In genomic region chr12:66157630-66158292, GRCm38 (mm10) we compare ENCODE assay signal across 16 mouse cellular contexts.
DNase-seq lines count a peak whose midpoint lies in the region; ATAC-seq and TF ChIP-seq lines count a peak whose summit lies in the region.
"Had no signal": no experiment of that assay in that cellular context is flagged by ENCODE, and none has a peak within 500 bp of the region (broad histone marks: within the 10 kb centered on the region; RNA-seq: fewer than 3 reads in every experiment).

No protein-coding gene starts in this region.

- no peak for TF ChIP-seq CTCF in left cerebral cortex, adult 2 months (IDR thresholded peaks at IDR 0.05)
- no peak for TF ChIP-seq CTCF in brain, embryonic 14.5 days (IDR thresholded peaks at IDR 0.05; ENCODE audit: borderline replicate concordance, extremely low read depth, insufficient read depth, insufficient read length)

- no peak overlapping the region for H3K9ac ChIP-seq in embryonic facial prominence, embryonic 13.5 days
- H3K9ac ChIP-seq: embryonic facial prominence, embryonic 15.5 days; heart, embryonic 13.5 days; lung, embryonic 14.5 days had no signal

- peak; percentile 67; the same call in 1 of the 2 replicates for ATAC-seq in embryonic facial prominence, embryonic 13.5 days (ENCODE audit: insufficient number of reproducible peaks, insufficient read depth, low FRiP score, low TSS enrichment, low read depth)

- H3K4me2 ChIP-seq in embryonic facial prominence, embryonic 13.5 days, result no peak overlapping the region
- H3K4me2 ChIP-seq: embryonic facial prominence, embryonic 15.5 days; heart, embryonic 13.5 days; liver, embryonic 11.5 days; lung, embryonic 14.5 days had no signal

- intact Hi-C loops in left cerebral cortex, adult 2 months (cut with DNase I), result loop anchor here (10.0 kb wide), 1 partner anchor 963 kb away; no protein-coding TSS in a partner anchor
- intact Hi-C loops in left cerebral cortex, postnatal 14 days (cut with DNase I), result loop anchor here (10.0 kb wide), 1 partner anchor 1067 kb away; the partner anchor contains the start of gene Mdga2

- H3K4me1 ChIP-seq in embryonic facial prominence, embryonic 13.5 days, result 0 out of 2 replicates have a peak, but pooled peaks cover 2% of the 10 kb centered on the region
- H3K4me1 ChIP-seq: embryonic facial prominence, embryonic 15.5 days; heart, embryonic 13.5 days had no signal

- H3K36me3 ChIP-seq in embryonic facial prominence, embryonic 13.5 days, result no peaks in the 10 kb centered on the region
- H3K36me3 ChIP-seq: embryonic facial prominence, embryonic 15.5 days; heart, embryonic 13.5 days had no signal

- no peaks in the 10 kb centered on the region for H3K27me3 ChIP-seq in embryonic facial prominence, embryonic 13.5 days
- H3K27me3 ChIP-seq: embryonic facial prominence, embryonic 15.5 days; heart, embryonic 13.5 days had no signal

- no peak for TF ChIP-seq POLR2A in brain, embryonic 14.5 days (IDR thresholded peaks at IDR 0.05; ENCODE audit: borderline replicate concordance, extremely low read depth, insufficient read depth, insufficient read length, poor library complexity, severe bottlenecking)

- no peaks in the 10 kb centered on the region for H3K9me3 ChIP-seq in embryonic facial prominence, embryonic 13.5 days
- H3K9me3 ChIP-seq: embryonic facial prominence, embryonic 15.5 days; heart, embryonic 13.5 days had no signal

- DNase-seq in left cerebral cortex, adult 2 months (ENCODE audit: extremely low spot score in 1 of 2, low spot score in 2 of 2), result no peak
- no peak for DNase-seq in left cerebral cortex, postnatal 14 days (ENCODE audit: low spot score in 2 of 2)
- DNase-seq in brain, embryonic 14.5 days (ENCODE audit: low read depth), result peak; percentile 85
- DNase-seq in forelimb bud, embryonic 11.5 days (ENCODE audit: low read depth, low spot score), result peak; percentile 37
- DNase-seq in adrenal gland, adult 8-10 months, result no peak
- no peak for DNase-seq in kidney, postnatal 36 days
- DNase-seq: cerebellum, adult 9-10 months; heart, postnatal 4 days; lung, embryonic 14.5 days; right cerebral cortex, postnatal 25 days; thymus, adult 18-20 months had no signal

- peak overlapping the region; percentile 8; the same call in 1 of the 2 replicates for H3K27ac ChIP-seq in left cerebral cortex, adult 2 months
- H3K27ac ChIP-seq in embryonic facial prominence, embryonic 13.5 days, result peak overlapping the region; percentile 1; the same call in 1 of the 2 replicates
- H3K27ac ChIP-seq: embryonic facial prominence, embryonic 15.5 days; heart, embryonic 13.5 days; macrophage had no signal

- H3K4me3 ChIP-seq in left cerebral cortex, adult 2 months, result no peak overlapping the region
- no peak overlapping the region for H3K4me3 ChIP-seq in embryonic facial prominence, embryonic 13.5 days
- H3K4me3 ChIP-seq: embryonic facial prominence, embryonic 15.5 days; heart, embryonic 13.5 days had no signal

- WGBS in embryonic facial prominence, embryonic 13.5 days, result 15% methylated on average over 3 of the region's 3 CpGs

Comparison
In these comparisons a context has a peak if more than half of its experiments do, and no peak if none do; other contexts are left out.
1. DNase-seq: peak in brain, embryonic 14.5 days (single experiment) and forelimb bud, embryonic 11.5 days (single experiment); none in left cerebral cortex, adult 2 months (0 of 2), left cerebral cortex, postnatal 14 days (0 of 2), adrenal gland, adult 8-10 months (single experiment) and kidney, postnatal 36 days (0 of 2).